ENCODE assay signal across 10 mouse cellular contexts in genomic region chr15:79162822-79163221, GRCm38 (mm10). TPM values are rescaled to one million over a fixed set of nuclear protein-coding genes. Genes with fewer than 3 reads are reported as not detected.
DNase-seq lines count a peak whose midpoint lies in the region; ATAC-seq and TF ChIP-seq lines count a peak whose summit lies in the region.
"Had no signal": no experiment of that assay in that cellular context is flagged by ENCODE, and none has a peak within 500 bp of the region (broad histone marks: within the 10 kb centered on the region; RNA-seq: fewer than 3 reads in every experiment).

No protein-coding gene starts in this region.

- H3K4me2 ChIP-seq in kidney, embryonic 16.5 days (replicated peaks; ENCODE audit: low read depth, low read length) = no peak overlapping the region
- H3K4me2 ChIP-seq in embryonic facial prominence, embryonic 12.5 days (replicated peaks) = peak overlapping the region; percentile 39
- H3K4me2 ChIP-seq in limb, embryonic 15.5 days = peak overlapping the region; percentile 40; the same call in 1 of the 2 replicates

- WGBS in kidney, embryonic 16.5 days = 51% methylated on average over 14 of the region's 14 CpGs
- WGBS in kidney, adult 2 months = 47% methylated on average over 14 of the region's 14 CpGs
- 35% methylated on average over 14 of the region's 14 CpGs for WGBS in embryonic facial prominence, embryonic 12.5 days
- 48% methylated on average over 14 of the region's 14 CpGs for WGBS in limb, embryonic 15.5 days

- peaks cover 4% of the 10 kb centered on the region; the same call in 1 of the 2 replicates for H3K4me1 ChIP-seq in kidney, embryonic 16.5 days (ENCODE audit: insufficient read depth, low read length)
- no peaks in the 10 kb centered on the region for H3K4me1 ChIP-seq in kidney, adult 2 months (ENCODE audit: control insufficient read depth, insufficient read depth, low read length)
- no peaks in the 10 kb centered on the region for H3K4me1 ChIP-seq in ES-Bruce4 (ENCODE audit: control insufficient read depth, insufficient read depth, low read length)
- peaks cover 18% of the 10 kb centered on the region for H3K4me1 ChIP-seq in embryonic facial prominence, embryonic 12.5 days
- peaks cover 15% of the 10 kb centered on the region for H3K4me1 ChIP-seq in limb, embryonic 15.5 days

- TF ChIP-seq EP300 in ES-Bruce4 (IDR thresholded peaks at IDR 0.05; ENCODE audit: insufficient read depth, low read depth, low read length) = no peak

- H3K4me3 ChIP-seq in kidney, embryonic 16.5 days (ENCODE audit: low read length) = 0 out of 2 replicates have a peak overlapping the region, but pooled peaks have one; percentile 29
- H3K4me3 ChIP-seq in kidney, adult 2 months (ENCODE audit: insufficient read depth, low read depth, low read length) = no peak overlapping the region
- H3K4me3 ChIP-seq in ES-Bruce4 (ENCODE audit: low read depth, low read length) = no peak overlapping the region
- peak overlapping the region; percentile 33 for H3K4me3 ChIP-seq in embryonic facial prominence, embryonic 12.5 days
- H3K4me3 ChIP-seq in limb, embryonic 15.5 days = peak overlapping the region; percentile 28

- peaks cover 51% of the 10 kb centered on the region for H3K27me3 ChIP-seq in kidney, embryonic 16.5 days (ENCODE audit: insufficient read depth, low read length)
- H3K27me3 ChIP-seq in kidney, adult 2 months (replicated peaks; ENCODE audit: control insufficient read depth, insufficient read depth, low read length) = peaks cover 3% of the 10 kb centered on the region; the same call in 1 of the 2 replicates
- H3K27me3 ChIP-seq in ES-Bruce4 (ENCODE audit: control insufficient read depth, insufficient read depth, low read length, poor library complexity, severe bottlenecking) = no peaks in the 10 kb centered on the region
- peaks cover 61% of the 10 kb centered on the region for H3K27me3 ChIP-seq in embryonic facial prominence, embryonic 12.5 days
- H3K27me3 ChIP-seq in limb, embryonic 15.5 days = peaks cover 87% of the 10 kb centered on the region

- TF ChIP-seq CTCF in kidney, adult 2 months (conservative IDR thresholded peaks at IDR 0.05; ENCODE audit: insufficient read depth, insufficient read length, low read depth, low read length) = no peak
- TF ChIP-seq CTCF in ES-Bruce4 (IDR thresholded peaks at IDR 0.05; ENCODE audit: low read depth, low read length) = peak; percentile 61

- ATAC-seq in kidney, embryonic 16.5 days (ENCODE audit: low FRiP score, low TSS enrichment) = no peak
- no peak for ATAC-seq in embryonic facial prominence, embryonic 12.5 days (ENCODE audit: insufficient number of reproducible peaks, insufficient read depth, low FRiP score, low TSS enrichment)
- no peak for ATAC-seq in limb, embryonic 15.5 days (ENCODE audit: insufficient number of reproducible peaks, low FRiP score, low TSS enrichment, low read depth)
- ATAC-seq in megakaryocyte progenitor cell, adult 5-6 weeks (replicated peaks; ENCODE audit: poor library complexity) = no peak

- H3K27ac ChIP-seq in kidney, embryonic 16.5 days (ENCODE audit: low read length) = no peak overlapping the region
- no peak overlapping the region for H3K27ac ChIP-seq in kidney, adult 2 months (ENCODE audit: insufficient read depth, low read depth, low read length)
- no peak overlapping the region for H3K27ac ChIP-seq in ES-Bruce4 (ENCODE audit: insufficient read depth, low read length)
- H3K27ac ChIP-seq in embryonic facial prominence, embryonic 12.5 days = peak overlapping the region; percentile 54; the same call in 1 of the 2 replicates
- no peak overlapping the region for H3K27ac ChIP-seq in limb, embryonic 15.5 days

- H3K36me3 ChIP-seq in kidney, embryonic 16.5 days (ENCODE audit: insufficient read depth, low read length) = no peaks in the 10 kb centered on the region
- H3K36me3 ChIP-seq in kidney, adult 2 months (ENCODE audit: control insufficient read depth, insufficient read depth, low read length) = no peaks in the 10 kb centered on the region
- no peaks in the 10 kb centered on the region for H3K36me3 ChIP-seq in ES-Bruce4 (ENCODE audit: control insufficient read depth, insufficient read depth, low read length, poor library complexity, severe bottlenecking)
- no peaks in the 10 kb centered on the region for H3K36me3 ChIP-seq in embryonic facial prominence, embryonic 12.5 days
- H3K36me3 ChIP-seq in limb, embryonic 15.5 days = no peaks in the 10 kb centered on the region
- H3K36me3 ChIP-seq: G1E had no signal

- TF ChIP-seq POLR2A in kidney, adult 2 months (IDR thresholded peaks at IDR 0.05; ENCODE audit: low read depth, low read length) = no peak
- no peak for TF ChIP-seq POLR2A in ES-Bruce4 (IDR thresholded peaks at IDR 0.05; ENCODE audit: insufficient read depth, low read length)

- no peak for DNase-seq in kidney, adult 2 months
- DNase-seq in spleen, postnatal 10 days (ENCODE audit: low spot score in 2 of 2) = no peak
- no peak for DNase-seq in ovary, adult 18-20 months (ENCODE audit: low spot score)

- no peak overlapping the region for H3K9ac ChIP-seq in kidney, embryonic 16.5 days (replicated peaks; ENCODE audit: low read length)
- no peak overlapping the region for H3K9ac ChIP-seq in ES-Bruce4 (ENCODE audit: low read depth, poor library complexity, severe bottlenecking)
- peak overlapping the region; percentile 41 for H3K9ac ChIP-seq in embryonic facial prominence, embryonic 12.5 days
- no peak overlapping the region for H3K9ac ChIP-seq in limb, embryonic 15.5 days

- no peaks in the 10 kb centered on the region for H3K9me3 ChIP-seq in kidney, embryonic 16.5 days (ENCODE audit: low read length)
- no peaks in the 10 kb centered on the region for H3K9me3 ChIP-seq in ES-Bruce4 (replicated peaks; ENCODE audit: control insufficient read depth, insufficient read depth, low read length, poor library complexity, severe bottlenecking)
- no peaks in the 10 kb centered on the region for H3K9me3 ChIP-seq in embryonic facial prominence, embryonic 12.5 days
- no peaks in the 10 kb centered on the region for H3K9me3 ChIP-seq in limb, embryonic 15.5 days
- H3K9me3 ChIP-seq: G1E had no signal

RNA-seq across cellular contexts. Expression of gene Sox10, which starts 2.2 kb away (rescaled TPM):
- polyA plus RNA-seq in kidney, embryonic 16.5 days (2015; fragmentation: Nextera tagmentation; extraction: Ambion mirVana) = 0.51 and 0.56 TPM in 2 replicates
- polyA plus RNA-seq in kidney, adult 2 months (2012; rRNA removed) = 0.75 and 1.2 TPM in 2 replicates
- polyA plus RNA-seq in ES-Bruce4 (2011; ENCODE audit: insufficient read depth, insufficient read length, low read depth, missing spikeins) = 0.43 and 1.4 TPM in 2 replicates
- polyA plus RNA-seq in embryonic facial prominence, embryonic 12.5 days (2016; fragmentation: Nextera tagmentation; extraction: Ambion mirVana) = 21.1 and 21.7 TPM in 2 replicates
- 4.2 and 5.2 TPM in 2 replicates for polyA plus RNA-seq in limb, embryonic 15.5 days (2015; fragmentation: Nextera tagmentation; extraction: Ambion mirVana)
- total RNA-seq in megakaryocyte progenitor cell, adult 5-6 weeks (2015) = not detected in 2 replicates
- total RNA-seq in megakaryocyte progenitor cell, adult 5-6 weeks (2017) = not detected in 2 replicates
- total RNA-seq: monocyte, adult 5-6 weeks had no signal
- polyA plus RNA-seq: G1E had no signal

RNA-seq across cellular contexts. Expression of gene 1700088E04Rik, which starts 21.8 kb away (rescaled TPM):
- polyA plus RNA-seq in kidney, embryonic 16.5 days (2015; fragmentation: Nextera tagmentation; extraction: Ambion mirVana) = 10.1 and 11.9 TPM in 2 replicates
- polyA plus RNA-seq in kidney, adult 2 months (2012; rRNA removed) = 18.8 and 19.6 TPM in 2 replicates
- polyA plus RNA-seq in ES-Bruce4 (2011; ENCODE audit: insufficient read depth, insufficient read length, low read depth, missing spikeins) = 1.4 TPM in 2 replicates
- 7.3 and 7.4 TPM in 2 replicates for polyA plus RNA-seq in embryonic facial prominence, embryonic 12.5 days (2016; fragmentation: Nextera tagmentation; extraction: Ambion mirVana)
- polyA plus RNA-seq in limb, embryonic 15.5 days (2015; fragmentation: Nextera tagmentation; extraction: Ambion mirVana) = 6.3 and 8.5 TPM in 2 replicates
- total RNA-seq in megakaryocyte progenitor cell, adult 5-6 weeks (2015) = 0.99 TPM in 1 of 2 replicates, not detected in the other
- not detected in 2 replicates for total RNA-seq in megakaryocyte progenitor cell, adult 5-6 weeks (2017)
- total RNA-seq: monocyte, adult 5-6 weeks had no signal

RNA-seq across cellular contexts. Expression of gene Polr2f, which starts 22.0 kb away (rescaled TPM):
- polyA plus RNA-seq in kidney, embryonic 16.5 days (2015; fragmentation: Nextera tagmentation; extraction: Ambion mirVana) = 264 and 294 TPM in 2 replicates
- 50.3 and 74.9 TPM in 2 replicates for polyA plus RNA-seq in kidney, adult 2 months (2012; rRNA removed)
- 162 and 166 TPM in 2 replicates for polyA plus RNA-seq in ES-Bruce4 (2011; ENCODE audit: insufficient read depth, insufficient read length, low read depth, missing spikeins)
- polyA plus RNA-seq in embryonic facial prominence, embryonic 12.5 days (2016; fragmentation: Nextera tagmentation; extraction: Ambion mirVana) = 359 and 385 TPM in 2 replicates
- 295 and 310 TPM in 2 replicates for polyA plus RNA-seq in limb, embryonic 15.5 days (2015; fragmentation: Nextera tagmentation; extraction: Ambion mirVana)
- total RNA-seq in megakaryocyte progenitor cell, adult 5-6 weeks (2015) = 76.7 and 114 TPM in 2 replicates
- total RNA-seq in megakaryocyte progenitor cell, adult 5-6 weeks (2017) = 88.6 and 104 TPM in 2 replicates

RNA-seq across cellular contexts. Expression of gene Micall1, which starts 54.1 kb away (rescaled TPM):
- 8.5 and 8.9 TPM in 2 replicates for polyA plus RNA-seq in kidney, embryonic 16.5 days (2015; fragmentation: Nextera tagmentation; extraction: Ambion mirVana)
- polyA plus RNA-seq in kidney, adult 2 months (2012; rRNA removed) = 23.3 and 24.5 TPM in 2 replicates
- 12.4 and 13.4 TPM in 2 replicates for polyA plus RNA-seq in ES-Bruce4 (2011; ENCODE audit: insufficient read depth, insufficient read length, low read depth, missing spikeins)
- polyA plus RNA-seq in embryonic facial prominence, embryonic 12.5 days (2016; fragmentation: Nextera tagmentation; extraction: Ambion mirVana) = 12.0 and 12.6 TPM in 2 replicates
- polyA plus RNA-seq in limb, embryonic 15.5 days (2015; fragmentation: Nextera tagmentation; extraction: Ambion mirVana) = 15.1 and 16.3 TPM in 2 replicates
- total RNA-seq in megakaryocyte progenitor cell, adult 5-6 weeks (2015) = 4.8 and 5.6 TPM in 2 replicates
- total RNA-seq in megakaryocyte progenitor cell, adult 5-6 weeks (2017) = 3.6 and 5.5 TPM in 2 replicates

Comparison
In these comparisons a context has a peak if more than half of its experiments do, and no peak if none do; other contexts are left out.
1. H3K4me3 ChIP-seq: peak in kidney, embryonic 16.5 days (single experiment), embryonic facial prominence, embryonic 12.5 days (single experiment) and limb, embryonic 15.5 days (single experiment); none in kidney, adult 2 months (single experiment) and ES-Bruce4 (single experiment).